Mouse (Mus musculus): Measurements from ENCODE around the gene AC170998.1.

DNA sequence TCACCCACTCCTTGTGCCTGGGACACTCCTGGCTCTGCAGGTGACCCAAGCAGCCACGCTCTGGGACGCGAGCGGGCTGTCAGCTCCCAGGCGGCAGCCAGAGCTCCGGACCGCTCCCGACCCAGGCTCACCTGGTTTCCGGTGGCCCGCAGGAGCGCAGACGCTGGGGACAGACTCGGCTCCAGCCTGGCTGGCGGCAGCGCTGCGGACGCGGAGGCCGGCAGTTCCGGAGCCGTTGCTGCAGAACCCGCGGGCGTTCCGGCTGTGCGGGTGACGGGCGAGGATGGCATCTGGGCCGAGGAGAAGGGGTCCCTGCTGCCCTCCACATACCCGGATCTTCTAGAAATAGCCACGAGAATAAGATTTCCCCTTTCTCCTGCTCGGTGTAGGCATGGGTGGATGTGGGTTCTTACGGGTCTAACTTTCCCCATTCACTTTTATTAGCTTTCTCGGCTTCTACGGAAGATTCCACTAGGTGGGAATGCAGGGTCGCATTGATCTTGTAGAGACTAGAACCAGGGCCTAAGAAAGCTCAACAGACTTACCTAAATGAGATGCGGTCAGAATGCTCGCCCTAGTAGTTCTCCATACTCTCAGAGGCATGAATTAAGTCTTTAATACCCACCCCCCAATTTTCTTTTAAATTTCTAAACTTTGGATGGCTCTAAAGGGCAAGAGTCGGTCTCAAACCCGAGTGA lies 36.1 kb upstream of the AC170998.1 start, which contains the start of gene Slc26a8:
- TF ChIP-seq CTCF (IDR thresholded peaks at IDR 0.05; ENCODE audit: extremely low read depth, insufficient read depth, insufficient read length, insufficient replicate concordance) (no peak), POLR2A (IDR thresholded peaks at IDR 0.05; ENCODE audit: low read depth, low read length) (no peak)

All from spleen, adult 2 months (tissue).